Mouse (Mus musculus): ENCODE measurements around the gene Gm49661.
A peak's percentile ranks its signal among the peaks of the same experiment; 100 is the strongest.

Gm49661 gene

GRCm38 (mm10) chr8:84967532-84968304 is 1.5 kb downstream of the Gm49661 start:
- no peak for DNase-seq (ENCODE audit: low spot score)

- no peak for DNase-seq (ENCODE audit: low spot score)
Measured at GRCm38 (mm10) chr8:84966603-84967002, 2.6 kb downstream of the Gm49661 start.

- peak; percentile 96 for DNase-seq (ENCODE audit: low spot score)
Measured at GRCm38 (mm10) chr8:84965731-84966291, 3.4 kb downstream of the Gm49661 start.

- DNase-seq (ENCODE audit: low spot score): no peak
Measured at GRCm38 (mm10) chr8:84963952-84964351, 5.3 kb downstream of the Gm49661 start.

GRCm38 (mm10) chr8:84959811-84960210 is 9.4 kb downstream of the Gm49661 start:
- DNase-seq (ENCODE audit: low spot score): no peak

- DNase-seq (ENCODE audit: low spot score): peak; percentile 71
Measured at GRCm38 (mm10) chr8:84956768-84957167, 12.5 kb downstream of the Gm49661 start.

GRCm38 (mm10) chr8:84952612-84953255 is 16.5 kb downstream of the Gm49661 start:
- DNase-seq (ENCODE audit: low spot score): peak; percentile 72

GRCm38 (mm10) chr8:84949753-84950152 is 19.5 kb downstream of the Gm49661 start:
- no peak for DNase-seq (ENCODE audit: low spot score)

GRCm38 (mm10) chr8:84947241-84947545 is 22.0 kb downstream of the Gm49661 start:
- DNase-seq (ENCODE audit: low spot score): no peak

GRCm38 (mm10) chr8:84946528-84947240 is 22.5 kb downstream of the Gm49661 start, which contains the start of gene Rtbdn:
Gene Rtbdn (plus strand): TSS chr8:84946991.
- DNase-seq (ENCODE audit: low spot score): no peak

GRCm38 (mm10) chr8:84945633-84946527 is 23.4 kb downstream of the Gm49661 start:
- no peak for DNase-seq (ENCODE audit: low spot score)

- DNase-seq (ENCODE audit: low spot score): no peak
Measured at GRCm38 (mm10) chr8:84945235-84945632, 24.0 kb downstream of the Gm49661 start.

GRCm38 (mm10) chr8:84944478-84945160 is 24.6 kb downstream of the Gm49661 start:
- DNase-seq (ENCODE audit: low spot score): no peak

- DNase-seq (ENCODE audit: low spot score): no peak
Measured at GRCm38 (mm10) chr8:84943699-84944098, 25.5 kb downstream of the Gm49661 start.

GRCm38 (mm10) chr8:84937620-84938485 is 31.4 kb downstream of the Gm49661 start:
- DNase-seq (ENCODE audit: low spot score): no peak

GRCm38 (mm10) chr8:84936962-84937546 is 32.2 kb downstream of the Gm49661 start, which contains the start of gene Mast1:
Gene Mast1 (minus strand): TSS chr8:84937359.
- DNase-seq (ENCODE audit: low spot score): no peak

GRCm38 (mm10) chr8:84936041-84936961 is 32.9 kb downstream of the Gm49661 start:
- no peak for DNase-seq (ENCODE audit: low spot score)

- DNase-seq (ENCODE audit: low spot score): no peak
Measured at GRCm38 (mm10) chr8:84935489-84935888, 33.7 kb downstream of the Gm49661 start.
